Mouse (Mus musculus) cerebellum, postnatal 4 days (tissue): ENCODE measurements around the gene Zfp992.
"Not testable (repeated sequence)": the region's sequence is repeated elsewhere in the genome, so short reads cannot be mapped to it uniquely, and the experiment has no call there.

Experiments used
- DNase-seq, 2 experiments: peaks; one replicate each; pipeline ENCODE4 v3.0.0; 2022; ENCODE audit warnings: low spot score in 2 of 2, mixed read lengths in 1 of 2

Gene Zfp992

DNA sequence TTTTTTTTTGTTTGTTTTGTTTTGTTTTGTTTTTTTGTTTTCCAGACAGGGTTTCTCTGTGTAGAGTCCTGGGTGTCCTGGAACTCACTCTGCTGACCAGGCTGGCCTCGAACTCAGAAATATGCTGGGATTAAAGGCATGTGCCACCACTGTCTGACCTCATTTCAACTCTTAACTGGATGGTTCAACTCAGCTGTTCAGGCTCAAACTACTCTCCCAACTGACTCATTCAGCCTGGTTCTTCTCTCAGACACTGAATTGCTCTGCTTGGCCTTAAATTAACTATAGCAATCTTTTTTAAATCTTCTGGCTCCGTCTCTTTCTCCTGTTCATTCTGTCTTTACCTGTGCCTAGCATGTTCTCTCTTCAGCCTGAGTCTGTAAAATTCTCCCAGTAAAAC is 68.3 kb downstream of the Zfp992 start:
- not testable (repeated sequence) for DNase-seq
